Mouse (Mus musculus) 3134 (cell line): Measurements from ENCODE around the gene Qprt.
A peak's percentile ranks its signal among the peaks of the same experiment; 100 is the strongest.

Experiments used
- DNase-seq: peaks from one replicate; pipeline ENCODE4 v3.0.0-alpha.2; 2011; ENCODE audit warnings: low spot score; ENCODE audit not compliant: insufficient read length; ENCODE audit errors: extremely low read depth

Qprt gene

DNA sequence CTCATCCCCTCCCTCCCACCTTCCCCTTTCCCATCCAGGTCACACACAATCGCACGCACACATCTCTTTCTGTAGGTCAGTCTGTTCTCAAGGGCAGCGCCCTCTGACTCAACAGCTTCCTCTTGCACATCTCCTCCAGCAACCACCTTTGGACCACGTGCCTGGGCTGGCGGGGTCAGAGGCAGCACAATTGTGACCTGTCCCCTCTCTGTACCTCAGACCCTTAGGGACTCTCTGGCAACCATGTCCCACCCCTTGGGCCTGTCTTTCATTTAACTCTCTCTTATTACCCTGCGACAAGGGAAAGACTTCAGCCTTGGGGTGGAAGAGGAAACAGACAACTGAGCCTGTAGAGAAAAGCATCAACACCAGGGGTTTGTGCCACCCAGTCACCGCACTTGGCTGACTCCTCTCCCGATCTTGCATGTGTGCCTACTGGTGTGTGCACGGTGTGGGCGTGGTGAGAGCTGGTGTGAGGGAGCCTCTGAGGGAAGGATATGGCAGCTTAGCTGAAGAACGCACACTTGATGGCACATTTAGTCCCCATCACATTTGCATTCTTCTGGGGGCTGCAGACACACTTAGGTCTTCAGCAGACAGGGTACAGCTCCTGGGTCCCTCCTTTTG, 12.9 kb upstream of the Qprt start:
- no peak for DNase-seq

DNA sequence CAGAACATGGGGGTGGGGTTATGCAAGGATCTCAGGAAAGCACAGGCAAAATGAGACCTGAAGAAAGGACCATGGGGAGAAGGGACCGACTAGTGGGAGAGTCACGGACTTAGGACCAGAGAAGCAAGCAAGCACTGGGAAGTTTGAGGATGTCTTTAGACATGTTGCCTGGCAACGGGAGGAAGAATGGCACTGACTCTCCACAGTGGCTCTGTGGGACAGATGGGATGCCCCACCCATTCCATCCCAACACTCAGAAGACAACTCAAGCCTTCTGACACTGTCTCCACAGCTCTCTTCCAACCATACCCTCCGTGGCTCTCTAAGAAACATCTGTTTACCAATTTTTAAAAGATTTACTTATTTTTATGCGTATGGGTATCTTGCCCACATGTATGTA, 11.1 kb upstream of the Qprt start:
- DNase-seq = no peak

- DNase-seq = peak; percentile 36
Observed at GRCm38 (mm10) chr7:127129638-127130037, 7.6 kb upstream of the Qprt start.

DNA sequence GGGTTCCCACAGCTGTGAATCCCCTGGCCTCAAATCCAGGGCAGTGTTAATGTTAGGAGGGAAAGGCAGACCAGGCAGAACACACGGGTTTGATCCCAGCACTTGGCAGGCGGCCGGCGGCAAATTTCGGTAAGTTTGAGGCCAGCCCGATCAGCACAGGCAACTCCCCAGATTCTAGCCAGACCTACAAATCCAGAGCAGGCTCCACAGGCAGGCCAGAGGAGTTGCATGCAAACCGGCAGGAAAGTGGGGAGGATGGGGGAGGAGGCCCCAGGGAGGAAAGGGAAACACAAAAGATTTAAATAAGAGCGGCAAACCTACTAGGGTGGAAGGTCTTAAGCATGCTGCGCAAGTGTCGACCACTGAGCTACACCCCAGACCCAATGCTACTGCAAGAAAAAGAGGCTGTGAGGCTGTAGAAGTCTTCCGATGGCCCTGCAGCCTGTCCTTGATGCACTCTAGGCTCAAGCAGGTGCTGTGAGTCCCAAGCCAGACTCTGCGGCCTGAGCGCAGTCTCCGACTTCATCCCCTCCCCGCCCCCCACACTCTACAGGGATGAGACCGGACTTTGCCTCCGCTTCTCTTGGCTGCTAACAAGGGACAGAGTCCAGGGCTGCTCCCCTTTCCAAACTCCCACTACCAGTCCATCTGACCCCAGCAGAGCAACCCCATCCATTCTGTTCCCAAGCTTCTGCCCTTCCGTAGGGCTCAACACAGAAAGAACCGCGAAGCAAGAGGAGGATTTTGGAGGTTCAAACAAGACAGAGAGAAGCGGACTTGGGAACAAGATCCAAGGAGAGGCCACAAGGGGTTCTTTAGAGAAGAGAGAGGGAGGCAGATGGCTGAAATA, 740 bp downstream of the Qprt start:
- DNase-seq = no peak

- no peak for DNase-seq
Observed at GRCm38 (mm10) chr7:127118671-127119445, 3.2 kb downstream of the Qprt start.

GRCm38 (mm10) chr7:127117948-127118347, 4.1 kb downstream of the Qprt start:
- DNase-seq = no peak

- no peak for DNase-seq
Observed at GRCm38 (mm10) chr7:127116331-127116935, 5.6 kb downstream of the Qprt start.

DNA sequence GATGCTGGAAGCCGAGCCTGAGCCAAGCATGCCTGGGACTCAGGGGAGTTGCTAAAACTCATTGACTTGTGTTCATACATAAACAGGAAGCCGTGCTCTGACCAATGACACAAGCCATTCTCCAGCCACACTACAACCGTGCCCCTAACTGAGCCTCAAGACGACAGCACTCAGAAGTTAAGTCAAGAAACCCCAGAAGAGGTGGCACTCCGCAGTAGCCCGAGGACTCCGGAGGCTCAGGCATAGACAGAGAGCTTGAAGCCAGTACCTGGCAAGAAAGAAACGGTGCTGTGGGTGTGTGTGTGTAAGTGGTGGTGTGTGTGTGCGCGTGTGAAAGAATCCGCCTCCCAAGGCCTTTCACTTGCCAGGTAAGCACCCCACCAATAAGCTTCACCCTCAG, 7.1 kb downstream of the Qprt start:
- no peak for DNase-seq

DNA sequence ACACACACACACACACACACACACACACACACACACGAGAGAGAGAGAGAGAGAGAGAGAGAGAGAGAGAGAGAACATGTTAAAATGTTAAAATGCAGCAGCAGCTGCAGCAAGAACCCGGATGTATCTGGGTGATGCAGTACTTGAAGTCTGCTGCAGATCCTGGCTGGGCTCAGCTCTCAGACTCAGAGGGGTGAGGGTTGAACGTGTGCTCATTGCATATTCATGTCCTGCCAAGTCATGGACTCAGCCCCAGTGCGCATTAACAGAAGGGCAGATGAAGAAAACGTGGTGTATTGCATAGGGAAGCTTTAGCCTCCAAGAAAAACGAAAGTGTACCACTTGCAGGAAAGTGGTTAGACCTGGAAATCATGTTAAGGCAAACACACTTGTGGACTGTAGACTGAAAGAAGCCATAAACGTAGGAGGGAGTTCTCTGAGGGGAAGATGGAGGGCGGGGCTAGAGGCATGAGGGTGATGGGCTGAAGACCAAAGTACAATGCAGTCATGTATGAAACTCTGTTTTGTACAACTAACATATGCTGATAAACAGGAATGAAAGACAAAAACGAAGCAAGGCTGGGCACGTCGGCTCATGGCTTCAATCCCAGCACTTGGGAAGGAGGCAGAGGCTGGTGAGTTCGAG, 8.3 kb downstream of the Qprt start:
- DNase-seq = no peak

DNA sequence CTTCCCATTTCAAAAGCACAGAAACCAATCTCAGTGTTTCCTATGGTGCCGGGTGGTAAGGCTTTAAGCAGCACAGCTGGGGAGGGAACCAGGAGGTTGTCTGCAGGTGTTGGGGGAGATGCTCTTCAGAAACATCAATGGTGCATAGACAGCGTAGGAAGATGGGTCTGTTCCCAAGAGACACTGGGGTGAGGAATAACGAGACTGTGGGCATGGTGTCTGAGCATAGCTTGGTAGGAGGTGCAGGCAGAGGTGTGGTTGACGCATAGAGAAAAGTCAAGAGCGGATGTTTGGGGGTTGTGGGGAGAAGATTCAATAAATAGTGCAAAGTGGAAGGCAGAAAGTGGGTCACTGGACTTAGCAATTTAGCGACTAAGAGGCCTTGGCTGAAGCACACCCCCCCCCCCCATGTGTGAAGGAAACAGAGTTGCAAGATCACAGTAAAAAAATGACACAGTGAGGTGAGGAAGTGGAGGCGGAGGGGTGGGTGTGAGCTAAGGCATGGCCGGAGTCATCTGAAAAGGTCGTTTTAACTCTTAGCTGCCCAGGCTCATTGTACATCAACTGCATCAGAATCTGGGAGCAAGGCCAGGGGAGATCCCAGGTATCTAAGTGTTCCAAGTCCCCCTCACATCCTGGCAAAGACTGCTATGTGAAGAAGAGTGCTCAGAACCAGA, 9.0 kb downstream of the Qprt start:
- no peak for DNase-seq

DNA sequence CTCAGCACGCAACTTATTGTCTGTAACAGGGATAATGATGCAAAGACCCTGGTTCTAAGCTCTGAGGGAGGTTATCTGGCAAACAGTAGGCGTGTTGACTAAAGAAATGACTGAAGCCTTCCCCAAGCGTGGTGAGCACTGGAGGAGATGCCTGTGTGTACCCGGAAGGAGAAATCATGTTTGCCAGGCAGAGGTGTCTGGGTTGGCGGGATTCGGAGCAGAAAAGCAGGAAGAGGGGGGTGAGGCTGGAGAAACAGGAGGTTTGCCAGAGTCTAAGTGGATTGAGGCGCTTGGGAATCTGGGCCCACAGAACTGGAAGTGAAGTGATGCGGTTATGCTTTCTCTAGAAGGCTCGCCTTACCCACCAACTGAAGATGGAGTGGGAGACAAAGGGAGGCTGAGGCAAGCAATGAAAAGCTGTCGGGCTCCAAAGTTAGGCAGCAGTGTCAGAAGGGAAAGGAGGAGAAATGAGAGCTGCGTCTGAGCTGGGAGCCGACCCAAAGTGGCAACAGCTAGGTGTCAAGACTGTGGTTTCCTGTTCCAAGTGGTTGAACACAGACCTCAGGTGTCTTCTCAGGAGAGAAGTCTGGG, 9.7 kb downstream of the Qprt start:
- DNase-seq = no peak

DNA sequence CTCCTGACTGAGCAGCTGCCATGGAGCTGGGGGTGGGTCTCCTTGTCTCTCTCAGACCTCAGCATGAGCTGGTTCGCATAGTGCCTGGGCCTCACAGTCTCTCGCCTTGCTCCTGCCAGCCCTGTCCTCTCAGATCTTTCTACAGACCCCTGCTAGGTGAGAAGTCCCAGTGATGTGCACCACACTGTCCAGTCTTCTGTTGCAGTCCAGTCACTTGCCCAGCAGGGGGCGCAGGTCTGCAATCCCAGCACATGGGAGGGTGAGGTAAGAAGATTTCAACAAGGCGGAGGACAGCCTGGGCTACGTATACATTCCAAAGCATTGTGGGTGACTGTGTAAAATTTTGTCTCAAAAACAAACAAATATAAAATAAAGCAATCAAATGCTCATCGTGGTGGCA, 10.6 kb downstream of the Qprt start:
- peak; percentile 37 for DNase-seq

- peak; percentile 43 for DNase-seq
Observed at GRCm38 (mm10) chr7:127110239-127111007, 11.6 kb downstream of the Qprt start.

GRCm38 (mm10) chr7:127105551-127105950, 16.5 kb downstream of the Qprt start:
- DNase-seq = no peak

DNA sequence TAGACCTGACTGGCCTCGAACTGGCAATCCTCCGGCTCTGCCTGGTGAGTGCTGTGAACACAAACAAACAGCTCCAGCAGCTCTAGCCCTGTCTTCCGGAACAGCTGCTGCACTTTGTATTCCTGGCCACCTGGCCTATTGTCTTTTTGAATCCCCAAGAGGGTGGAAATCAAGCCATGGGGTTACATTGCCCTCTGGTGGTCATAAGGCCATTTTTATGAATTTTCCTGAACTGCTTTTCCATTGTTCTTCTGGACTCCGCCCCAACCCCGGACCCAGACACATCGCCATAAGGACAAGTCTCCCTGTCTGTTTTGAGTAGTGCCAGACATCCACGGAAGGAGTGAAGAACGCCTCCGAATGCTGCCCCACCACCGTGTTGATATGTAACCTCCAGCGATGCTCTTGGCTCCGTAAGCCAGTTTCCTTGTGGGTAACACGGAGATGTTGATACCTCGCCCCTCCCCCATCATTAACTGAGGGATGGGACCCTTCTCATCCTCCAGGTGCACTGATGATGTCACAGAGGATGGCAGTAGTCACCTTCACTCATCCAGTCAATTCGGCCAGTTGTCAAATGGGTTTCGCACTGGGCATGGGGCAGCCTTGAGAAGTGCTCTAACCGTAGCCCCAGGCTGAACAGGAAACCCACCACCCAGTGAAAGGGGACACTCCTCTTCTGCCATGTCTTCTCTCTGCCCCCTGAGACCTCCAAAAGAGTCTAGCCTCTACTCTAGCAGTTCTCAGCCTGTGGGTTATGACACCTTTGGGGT, 17.3 kb downstream of the Qprt start:
- DNase-seq = peak; percentile 52

GRCm38 (mm10) chr7:127103960-127104359, 18.1 kb downstream of the Qprt start:
- no peak for DNase-seq

- no peak for DNase-seq
Observed at GRCm38 (mm10) chr7:127102148-127102547, 19.9 kb downstream of the Qprt start.

GRCm38 (mm10) chr7:127101451-127102016, 20.5 kb downstream of the Qprt start:
- no peak for DNase-seq
